Mouse (Mus musculus) neutrophil, adult 5-6 weeks (primary cell): ENCODE results near the gene Nhsl2. TPM values are rescaled to one million over a fixed set of nuclear protein-coding genes. Genes with fewer than 3 reads are reported as not detected.

ENCODE experiments used
- ATAC-seq: fragments of 151-379, 151-347 bp; 2 replicates; pipeline ENCODE4 v1.8.0; 2017; ENCODE audit warnings: mild to moderate bottlenecking, moderate TSS enrichment; ENCODE audit not compliant: insufficient number of reproducible peaks, poor library complexity, low FRiP score, severe bottlenecking; ENCODE audit errors: extremely low read depth
- total RNA-seq: library from RNA; stranded (forward); fragments of 200-1000 nt; gene quantifications from 2 replicates; pipeline ENCODE4 v1.2.3, GENCODE M21; 2017

The Nhsl2 gene
- total RNA-seq, 1 experiment from 2014 or later: 16.6 TPM

DNA sequence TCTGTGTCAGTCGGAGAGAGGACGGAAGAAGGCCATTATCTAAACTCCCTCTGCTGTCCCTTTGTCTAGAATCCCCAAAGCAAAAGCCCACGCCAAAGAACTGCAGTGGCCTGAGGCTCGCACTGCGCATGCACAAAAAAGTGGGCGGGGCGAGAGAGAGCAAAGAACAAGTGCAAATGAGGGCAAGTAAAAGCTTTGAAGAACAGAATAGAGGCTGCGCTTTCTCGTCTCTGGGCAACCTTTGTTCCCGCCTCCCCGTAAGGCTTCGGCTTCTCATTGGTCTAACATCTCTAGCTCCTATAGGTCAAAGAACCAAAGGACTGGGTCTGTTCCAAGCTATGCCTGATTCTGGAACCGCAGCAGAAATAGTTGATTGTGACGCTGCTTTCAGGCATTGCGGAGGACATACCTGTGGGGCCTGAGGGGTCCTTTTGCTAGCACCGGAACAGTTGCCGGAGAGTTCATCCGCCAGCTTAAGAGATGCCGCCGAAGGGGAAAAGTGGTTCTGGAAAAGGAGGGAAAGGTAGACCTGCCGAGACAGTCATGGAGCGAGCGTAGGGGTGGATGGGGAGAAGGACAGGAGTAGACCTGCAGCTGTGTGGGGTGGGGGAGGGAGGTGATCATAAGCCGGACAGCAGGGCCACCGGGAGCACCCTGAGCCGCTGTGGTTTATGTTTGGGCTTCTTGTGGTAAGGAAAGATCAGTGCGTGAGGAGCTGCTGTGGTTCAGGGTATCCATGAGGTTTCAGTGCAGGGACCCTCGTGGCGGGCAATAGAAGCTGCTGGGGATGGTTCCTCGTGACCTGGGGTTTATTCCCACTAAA lies 270.1 kb downstream of the Nhsl2 start, which contains the start of gene Pin4:
Pin4 (plus strand) TSS at position 406 of the 823 bp plus-strand sequence.
- ATAC-seq: peak; percentile 99

DNA sequence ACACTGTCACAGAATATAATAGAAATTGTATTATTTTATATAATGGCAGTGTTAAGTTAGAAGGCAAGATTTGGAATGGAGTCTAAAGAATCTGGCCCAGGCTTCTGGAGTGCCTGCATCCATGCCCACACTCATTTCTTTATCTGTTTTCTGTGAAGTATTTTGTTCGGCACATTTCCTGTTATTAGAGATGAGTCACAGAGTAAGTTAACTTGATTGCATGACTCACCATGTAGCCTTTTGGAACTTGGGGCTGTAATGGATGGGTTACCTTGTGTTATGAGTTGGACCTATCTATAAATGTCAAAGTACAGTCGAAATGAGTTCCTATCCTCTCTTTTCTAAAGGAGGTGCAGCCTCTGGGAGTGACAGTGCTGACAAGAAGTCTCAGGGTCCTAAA lies 272.1 kb downstream of the Nhsl2 start:
- ATAC-seq: no peak

DNA sequence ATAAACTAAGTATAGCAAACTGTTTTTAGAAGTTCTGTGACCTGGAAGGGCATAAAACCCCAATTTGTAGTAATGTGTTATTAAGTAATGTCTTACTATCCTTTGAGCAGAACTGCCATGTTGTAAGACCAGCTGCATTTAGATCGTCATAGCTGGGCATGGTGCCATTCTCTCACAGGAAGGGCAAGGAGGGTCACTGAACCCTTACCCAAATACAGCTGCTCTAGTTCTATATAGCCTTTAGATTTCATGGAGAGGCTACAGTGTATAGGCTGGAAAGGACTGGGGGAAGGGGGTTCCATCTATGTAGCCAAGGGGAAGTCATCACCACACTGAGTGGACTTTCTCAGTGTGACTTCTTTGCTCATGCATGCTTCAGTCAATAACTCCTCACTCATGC lies 292.0 kb downstream of the Nhsl2 start:
- ATAC-seq: no peak

Other genes starting within 250 kb of the Nhsl2 start
- gene Ogt, start 209.3 kb upstream of the Nhsl2 start, total RNA-seq: 335 and 336 TPM in 2 replicates
- gene Cxcr3, start 115.1 kb upstream of the Nhsl2 start, total RNA-seq: 2.8 and 2.9 TPM in 2 replicates
- gene Gm4779, start 55.0 kb upstream of the Nhsl2 start, total RNA-seq: not detected in 2 replicates
- gene 8030474K03Rik, start 54.7 kb upstream of the Nhsl2 start, total RNA-seq: not detected in 2 replicates
- gene Rtl5, start 221.9 kb downstream of the Nhsl2 start, total RNA-seq: 2.3 and 3.0 TPM in 2 replicates